In the genomic region with DNA sequence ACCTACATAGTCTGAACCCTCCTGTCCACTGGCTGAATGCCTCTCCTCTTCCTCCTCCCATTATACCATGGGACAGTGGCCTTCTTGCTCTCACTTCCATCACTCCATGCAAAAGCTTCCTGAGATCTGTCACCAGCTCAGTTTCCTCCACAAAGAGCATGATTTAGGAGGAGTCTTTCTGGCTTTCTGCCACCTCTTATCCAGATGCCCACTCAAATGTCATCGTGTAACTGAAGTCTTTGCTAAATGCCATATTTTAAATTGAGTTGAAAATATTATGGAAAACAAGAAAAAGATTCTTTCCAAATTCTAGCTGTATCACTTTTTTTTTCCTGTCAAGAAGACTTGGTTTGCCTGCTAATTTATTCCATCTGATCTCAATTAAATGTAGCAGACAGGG, we compare ENCODE assay signal across 23 mouse cellular contexts.
DNase-seq lines count a peak whose midpoint lies in the region; ATAC-seq and TF ChIP-seq lines count a peak whose summit lies in the region.
"Had no signal": no experiment of that assay in that cellular context is flagged by ENCODE, and none has a peak within 500 bp of the region (broad histone marks: within the 10 kb centered on the region; RNA-seq: fewer than 3 reads in every experiment).

No protein-coding gene starts in this region.

- TF ChIP-seq CTCF in forebrain, postnatal 0 days (IDR thresholded peaks at IDR 0.05; ENCODE audit: low read depth): no peak
- TF ChIP-seq CTCF in layer of hippocampus, adult 2 months (conservative IDR thresholded peaks at IDR 0.05): no peak

- no peaks in the 10 kb centered on the region for H3K36me3 ChIP-seq in forebrain, postnatal 0 days (ENCODE audit: insufficient read depth)
- no peaks in the 10 kb centered on the region for H3K36me3 ChIP-seq in forebrain, embryonic 16.5 days (ENCODE audit: control insufficient read depth, insufficient read depth)
- H3K36me3 ChIP-seq: forebrain, embryonic 12.5 days; G1E; hindbrain, embryonic 15.5 days; kidney, embryonic 15.5 days; limb, embryonic 12.5 days; liver, embryonic 12.5 days; neural tube, embryonic 15.5 days had no signal

- DNase-seq in forebrain, postnatal 0 days: peak; percentile 19
- DNase-seq in layer of hippocampus, adult 2 months (ENCODE audit: low spot score in 2 of 2): peak; percentile 45 to 59
- DNase-seq in layer of hippocampus, postnatal 25 days (ENCODE audit: extremely low spot score in 1 of 2, low spot score in 1 of 2): no peak
- DNase-seq in retina, postnatal 1 day: peak; percentile 14
- DNase-seq in retina, embryonic 14.5 days (ENCODE audit: low spot score): no peak
- no peak for DNase-seq in T-cell, adult 2 months (ENCODE audit: low spot score)
- DNase-seq: cerebellum, adult 9-10 months; heart, adult 2 months; heart, postnatal 36 days; kidney, postnatal 4 days; lung, adult 2 months; lung, postnatal 36 days; thymus, postnatal 14 days had no signal

- H3K27me3 ChIP-seq in forebrain, postnatal 0 days (ENCODE audit: insufficient read depth, low read length): no peaks in the 10 kb centered on the region
- H3K27me3 ChIP-seq in forebrain, embryonic 16.5 days (replicated peaks; ENCODE audit: control insufficient read depth, insufficient read depth, low read length): no peaks in the 10 kb centered on the region
- H3K27me3 ChIP-seq: forebrain, embryonic 12.5 days; hindbrain, embryonic 15.5 days; kidney, embryonic 15.5 days; limb, embryonic 12.5 days; liver, embryonic 12.5 days; neural tube, embryonic 15.5 days had no signal

- no peak overlapping the region for H3K27ac ChIP-seq in forebrain, postnatal 0 days (ENCODE audit: low read depth, low read length)
- H3K27ac ChIP-seq in forebrain, embryonic 16.5 days (ENCODE audit: low read length): no peak overlapping the region
- H3K27ac ChIP-seq in layer of hippocampus, adult 2 months: peak overlapping the region; percentile 49; the same call in 1 of the 2 replicates
- H3K27ac ChIP-seq: forebrain, embryonic 12.5 days; heart, adult 2 months; hindbrain, embryonic 15.5 days; kidney, embryonic 15.5 days; limb, embryonic 12.5 days; liver, embryonic 12.5 days; neural tube, embryonic 15.5 days had no signal

- no peak overlapping the region for H3K4me2 ChIP-seq in forebrain, postnatal 0 days (ENCODE audit: low read depth)
- no peak overlapping the region for H3K4me2 ChIP-seq in forebrain, embryonic 16.5 days (ENCODE audit: low read length)
- H3K4me2 ChIP-seq: forebrain, embryonic 12.5 days; hindbrain, embryonic 15.5 days; kidney, embryonic 15.5 days; limb, embryonic 12.5 days; liver, embryonic 12.5 days; neural tube, embryonic 15.5 days had no signal

- ATAC-seq in forebrain, postnatal 0 days: no peak; the same call in 1 of the 2 replicates
- no peak for ATAC-seq in forebrain, embryonic 16.5 days
- ATAC-seq: intestine, postnatal 0 days; liver, embryonic 12.5 days; midbrain, embryonic 16.5 days had no signal

- no peak overlapping the region for H3K4me3 ChIP-seq in forebrain, postnatal 0 days (ENCODE audit: low read depth, low read length)
- no peak overlapping the region for H3K4me3 ChIP-seq in forebrain, embryonic 16.5 days (replicated peaks; ENCODE audit: low read length)
- no peak overlapping the region for H3K4me3 ChIP-seq in layer of hippocampus, adult 2 months
- H3K4me3 ChIP-seq: forebrain, embryonic 12.5 days; heart, adult 2 months; hindbrain, embryonic 15.5 days; kidney, embryonic 15.5 days; limb, embryonic 12.5 days; liver, embryonic 12.5 days; neural tube, embryonic 15.5 days had no signal

- H3K9ac ChIP-seq in forebrain, postnatal 0 days: no peak overlapping the region
- no peak overlapping the region for H3K9ac ChIP-seq in forebrain, embryonic 16.5 days (replicated peaks; ENCODE audit: low read depth, low read length)
- H3K9ac ChIP-seq: forebrain, embryonic 12.5 days; hindbrain, embryonic 15.5 days; kidney, embryonic 15.5 days; limb, embryonic 12.5 days; liver, embryonic 12.5 days; neural tube, embryonic 15.5 days had no signal

- no peaks in the 10 kb centered on the region for H3K4me1 ChIP-seq in forebrain, postnatal 0 days (ENCODE audit: insufficient read depth)
- no peaks in the 10 kb centered on the region for H3K4me1 ChIP-seq in forebrain, embryonic 16.5 days (replicated peaks; ENCODE audit: control insufficient read depth, insufficient read depth, low read length)
- H3K4me1 ChIP-seq: forebrain, embryonic 12.5 days; hindbrain, embryonic 15.5 days; kidney, embryonic 15.5 days; limb, embryonic 12.5 days; liver, embryonic 12.5 days; neural tube, embryonic 15.5 days had no signal

- 45% methylated on average over 1 of the region's 1 CpGs for WGBS in forebrain, postnatal 0 days
- 45% methylated on average over 1 of the region's 1 CpGs for WGBS in forebrain, embryonic 16.5 days

- no peaks in the 10 kb centered on the region for H3K9me3 ChIP-seq in forebrain, postnatal 0 days (ENCODE audit: low read length)
- H3K9me3 ChIP-seq in forebrain, embryonic 16.5 days (ENCODE audit: control insufficient read depth, low read length): no peaks in the 10 kb centered on the region
- H3K9me3 ChIP-seq: forebrain, embryonic 12.5 days; G1E; hindbrain, embryonic 15.5 days; kidney, embryonic 15.5 days; limb, embryonic 12.5 days; liver, embryonic 12.5 days; neural tube, embryonic 15.5 days had no signal

Comparison
In these comparisons a context has a peak if more than half of its experiments do, and no peak if none do; other contexts are left out.
1. DNase-seq: peak in forebrain, postnatal 0 days (single experiment), layer of hippocampus, adult 2 months (2 of 2) and retina, postnatal 1 day (single experiment); none in layer of hippocampus, postnatal 25 days (0 of 2), retina, embryonic 14.5 days (single experiment) and T-cell, adult 2 months (single experiment).